Mouse (Mus musculus) lung, postnatal 14 days (tissue): Measurements from ENCODE around the gene Pcx.

Source experiments
- DNase-seq: peaks from one replicate; pipeline ENCODE4 v3.0.0; 2021

Gene Pcx

GRCm38 (mm10) chr19:4624006-4624405 lies 113.7 kb downstream of the Pcx start:
- DNase-seq = no peak

- no peak for DNase-seq
Observed at GRCm38 (mm10) chr19:4624406-4625178, 114.3 kb downstream of the Pcx start.

- peak; percentile 90 for DNase-seq
Observed at GRCm38 (mm10) chr19:4625179-4625828, 115.0 kb downstream of the Pcx start, which contains the start of gene Rce1. Gene Rce1 (minus strand): TSS chr19:4625641.

GRCm38 (mm10) chr19:4625829-4626535 lies 115.7 kb downstream of the Pcx start:
- DNase-seq = no peak

- DNase-seq = peak; percentile 74
Observed at GRCm38 (mm10) chr19:4628819-4629218, 118.5 kb downstream of the Pcx start.

DNA sequence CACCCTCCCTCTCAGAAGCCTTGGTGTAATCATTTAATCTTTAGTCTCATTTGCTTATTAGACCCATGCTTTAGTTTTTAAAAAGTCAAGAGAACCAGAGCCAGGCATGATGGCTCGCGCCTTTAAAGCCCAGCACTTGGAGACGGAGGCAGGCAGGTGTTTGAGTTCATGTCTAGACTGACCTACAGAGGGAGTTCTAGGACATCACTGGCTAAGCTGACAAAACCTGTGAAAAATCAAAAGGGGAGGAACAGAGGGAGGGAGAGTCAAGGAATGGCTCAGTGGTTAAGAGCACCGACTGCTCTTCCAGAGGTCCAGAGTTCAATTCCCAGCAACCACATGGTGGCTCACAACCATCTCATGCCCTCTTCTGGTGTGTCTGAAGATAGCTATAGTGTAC lies 125.7 kb downstream of the Pcx start:
- DNase-seq = no peak

DNA sequence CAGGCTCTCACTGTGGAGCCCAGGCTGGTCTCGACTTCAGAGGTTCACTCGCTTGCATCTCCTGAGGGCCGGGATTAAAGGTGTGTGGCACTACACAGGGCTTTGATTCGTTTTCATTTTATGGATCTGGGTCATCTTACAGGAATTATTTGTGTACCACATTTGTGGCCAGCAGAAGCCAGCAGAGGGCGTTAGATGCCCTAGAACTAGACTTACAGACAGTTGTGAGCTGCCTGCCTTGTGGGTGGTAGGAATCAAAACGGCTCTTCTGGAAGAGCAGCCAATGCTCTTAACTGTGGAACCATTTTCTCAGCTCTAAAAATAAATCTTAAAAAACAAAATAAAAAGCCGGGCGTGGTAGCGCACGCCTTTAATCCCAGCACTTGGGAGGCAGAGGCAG lies 134.0 kb downstream of the Pcx start:
- no peak for DNase-seq

DNA sequence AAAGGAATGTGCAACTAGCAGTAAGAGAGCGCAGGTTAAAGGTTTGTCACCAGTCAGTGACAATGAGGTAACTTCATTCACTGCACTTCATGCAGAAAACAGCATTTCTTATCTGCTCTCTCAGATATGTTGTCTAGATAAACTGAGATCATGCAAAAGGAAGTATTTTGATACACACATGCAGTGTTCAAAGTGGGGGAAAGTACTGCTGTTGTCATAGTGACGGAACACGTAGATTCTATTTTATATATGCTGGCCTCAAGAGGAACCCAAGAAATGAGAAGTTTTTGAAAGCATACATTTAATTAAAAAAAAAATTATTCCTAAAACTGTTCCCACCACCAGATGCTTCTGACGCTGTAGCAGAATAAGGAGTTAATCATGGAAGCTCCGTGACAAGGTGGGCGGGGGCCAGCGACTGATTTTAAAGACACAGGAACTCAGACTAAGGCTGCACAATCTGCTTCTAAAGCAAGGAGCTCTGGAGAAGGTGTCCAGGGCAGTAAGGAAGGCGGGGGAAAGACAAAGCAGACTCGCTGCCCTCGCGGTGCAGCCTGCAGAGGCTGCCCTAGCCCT lies 136.7 kb downstream of the Pcx start:
- no peak for DNase-seq

DNA sequence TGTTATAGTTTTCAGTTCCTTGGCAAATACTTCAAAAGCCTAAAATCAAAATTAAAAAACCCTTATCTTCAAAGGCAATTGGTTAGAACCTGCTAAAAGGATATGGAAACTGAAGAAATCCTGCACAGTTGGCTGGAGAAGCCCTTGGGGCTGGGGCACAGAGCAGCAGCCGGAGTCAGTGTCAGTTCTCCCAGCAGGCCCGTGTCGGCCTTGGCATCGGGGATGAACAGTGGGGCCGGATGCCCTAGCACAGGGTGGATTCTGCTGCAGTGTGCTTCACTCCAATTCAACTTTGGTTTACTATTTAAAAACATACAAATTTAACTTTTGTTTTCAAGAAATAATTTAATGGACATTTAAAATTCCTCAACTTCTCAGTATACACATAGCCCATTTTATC lies 147.9 kb downstream of the Pcx start:
- DNase-seq = no peak

DNA sequence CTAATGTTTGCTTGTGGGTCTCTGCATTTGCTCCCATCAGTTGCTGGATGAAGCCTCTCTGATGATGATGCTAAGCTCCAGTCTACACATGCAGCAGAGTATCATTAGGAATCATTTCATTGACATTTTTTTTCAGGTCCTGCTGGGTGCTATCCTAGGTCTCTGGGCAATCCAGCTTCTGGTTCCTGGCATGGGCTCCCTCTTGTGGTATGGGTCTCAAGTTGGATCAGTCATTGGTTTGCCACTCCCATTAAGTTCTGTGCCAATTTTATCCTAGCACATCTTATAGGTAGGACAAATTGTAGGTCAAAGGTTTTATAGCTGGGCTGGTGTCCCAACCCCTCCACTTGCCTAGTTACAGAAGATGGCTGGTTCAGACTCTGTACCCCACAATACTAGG lies 156.5 kb downstream of the Pcx start:
- DNase-seq = no peak

DNA sequence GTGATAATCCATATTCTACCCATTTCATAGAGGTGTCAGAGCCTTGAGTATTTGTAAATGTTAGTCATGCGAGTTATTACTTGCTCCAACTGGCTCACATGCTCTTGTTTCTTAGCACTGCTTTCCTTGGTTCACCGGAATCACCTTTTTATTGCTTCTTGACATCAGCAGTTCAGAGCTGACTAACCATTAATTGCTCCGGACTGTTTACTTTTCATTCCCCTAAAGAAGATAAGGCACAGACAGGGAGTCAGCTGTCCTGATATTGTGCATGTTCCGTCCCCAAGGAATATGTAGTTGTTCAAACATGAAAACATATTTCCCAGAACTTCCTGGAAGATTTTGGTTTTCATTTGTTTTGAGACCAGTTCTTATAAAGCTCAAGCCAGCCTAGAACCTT lies 160.5 kb downstream of the Pcx start:
- DNase-seq = no peak
